Mouse (Mus musculus) thymus, adult 2 months (tissue): Measurements from ENCODE around the gene Ilkap. TPM values are rescaled to one million over a fixed set of nuclear protein-coding genes. Genes with fewer than 3 reads are reported as not detected.

Experiments used
- DNase-seq: peaks from one replicate; pipeline ENCODE4 v3.0.0; 2021
- H3K27ac ChIP-seq: fragments of 200-500 bp; 2 replicates; pipeline ENCODE4 v1.5.1; 2012; ENCODE audit warnings: low read length, control low read depth; ENCODE audit not compliant: control insufficient read depth, insufficient read depth
- H3K27me3 ChIP-seq: fragments of 200-500 bp; 2 replicates; pipeline ENCODE4 v1.6.1; 2012; ENCODE audit warnings: mild to moderate bottlenecking, low read length, moderate library complexity, mixed read lengths; ENCODE audit not compliant: control insufficient read depth, insufficient read depth
- H3K36me3 ChIP-seq: fragments of 200-500 bp; 2 replicates; pipeline ENCODE4 v1.6.1; 2012; ENCODE audit warnings: mild to moderate bottlenecking, low read length, moderate library complexity; ENCODE audit not compliant: control insufficient read depth, insufficient read depth
- H3K4me1 ChIP-seq: fragments of 200-500 bp; replicated peaks from 2 replicates; pipeline ENCODE4 v1.6.1; 2012; ENCODE audit warnings: low read length; ENCODE audit not compliant: control insufficient read depth, insufficient read depth
- H3K4me3 ChIP-seq: fragments of 200-500 bp; 2 replicates; pipeline ENCODE4 v1.5.1; 2012; ENCODE audit warnings: mild to moderate bottlenecking, low read length, control low read depth, moderate library complexity; ENCODE audit not compliant: control insufficient read depth, insufficient read depth
- CTCF ChIP-seq: fragments of 200-500 bp; IDR thresholded peaks from 2 replicates; pipeline ENCODE4 v1.5.1; 2012; ENCODE audit warnings: mild to moderate bottlenecking, control low read depth, low read length, moderate library complexity, borderline replicate concordance; ENCODE audit not compliant: control insufficient read depth, poor library complexity, insufficient read depth; ENCODE audit errors: extremely low read depth
- POLR2A ChIP-seq: fragments of 200-500 bp; IDR thresholded peaks from 2 replicates; pipeline ENCODE4 v1.6.1; 2012; ENCODE audit warnings: mild to moderate bottlenecking, low read length, control low read depth, moderate library complexity; ENCODE audit not compliant: control insufficient read depth, poor library complexity, insufficient read depth; ENCODE audit errors: extremely low read depth
- WGBS: fragments of 180-500 bp; shearing (Covaris S2); methylation state at CpG from one replicate; pipeline ENCODE4 v1.1.7; 2018; 5-methylcytosine and 5-hydroxymethylcytosine counted together
- polyA plus RNA-seq: library from polyadenylated mRNA; depleted of rRNA; stranded (reverse); fragments of >200 nt; gene quantifications from 2 replicates; pipeline ENCODE4 v1.2.3, GENCODE M21; 2012

The Ilkap gene
- polyA plus RNA-seq, 1 experiment, result 104 TPM

DNA sequence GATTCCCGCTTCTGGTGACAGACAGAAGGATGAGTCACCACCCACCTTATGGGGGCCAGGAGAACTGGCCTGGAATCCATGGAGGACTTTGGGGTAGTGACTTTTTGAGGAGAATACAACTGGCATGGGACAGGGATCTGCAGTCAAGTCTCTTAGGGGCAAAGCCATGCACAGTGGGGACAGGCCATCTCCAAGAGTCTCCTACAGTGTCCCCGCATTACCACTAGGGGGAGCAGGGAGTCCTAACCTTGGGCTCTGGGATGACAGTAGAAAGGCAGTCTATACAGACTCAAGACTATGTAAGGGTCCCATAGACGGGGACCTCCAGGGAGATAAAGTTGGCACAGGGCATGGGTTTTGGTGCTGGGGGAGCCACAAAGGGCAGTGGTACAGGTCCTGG is 51.7 kb downstream of the Ilkap start:
- Histone ChIP-seq H3K4me3 (no peak overlapping the region), H3K36me3 (no peaks in the 10 kb centered on the region), H3K27me3 (no peaks in the 10 kb centered on the region; the same call in 1 of the 2 replicates), H3K27ac (no peak overlapping the region), H3K4me1 (peaks cover 15% of the 10 kb centered on the region)
- TF ChIP-seq CTCF (peak; percentile 60; the same call in 1 of the 2 replicates), POLR2A (no peak)
- peak; percentile 67 for DNase-seq
- 38% methylated on average over 3 of the region's 3 CpGs for WGBS

DNA sequence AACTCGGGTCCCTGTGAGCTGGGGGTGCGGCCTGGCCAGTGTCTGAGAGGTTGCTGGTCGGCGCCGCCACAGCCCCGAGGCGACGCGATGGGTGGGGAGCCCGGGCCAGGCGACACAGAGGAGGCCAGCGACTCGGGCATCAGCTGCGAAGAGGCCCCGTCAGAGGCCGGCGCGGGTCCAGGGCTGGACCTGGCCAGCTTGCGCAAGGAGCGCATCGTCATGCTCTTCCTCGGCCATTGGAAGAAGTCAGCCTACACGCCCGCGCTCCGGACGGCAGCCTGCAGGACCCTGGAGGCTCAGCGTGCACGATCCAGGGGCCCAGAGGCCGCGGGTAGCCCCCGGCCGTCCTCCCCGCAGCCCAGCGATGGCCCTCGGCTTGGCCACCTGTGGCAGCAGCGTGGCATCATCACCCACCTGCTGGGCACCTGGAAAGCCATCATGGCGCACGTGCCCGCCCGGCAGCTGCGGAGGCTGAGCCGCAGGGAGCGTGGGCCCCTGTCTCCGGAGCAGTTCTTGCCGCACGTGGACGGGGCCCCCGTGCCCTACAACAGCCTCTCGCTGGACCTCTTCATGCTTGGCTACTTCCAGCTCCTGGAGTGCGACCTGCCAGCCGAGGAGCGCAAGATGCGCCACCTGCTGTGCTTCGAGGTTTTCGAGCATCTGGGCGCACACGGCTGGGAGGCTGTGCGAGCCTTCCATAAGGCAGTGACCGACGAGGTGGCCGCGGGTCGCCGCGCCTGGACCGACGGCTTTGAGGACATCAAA is 53.5 kb downstream of the Ilkap start:
- WGBS, result 7% methylated on average over 68 of the region's 68 CpGs
- Histone ChIP-seq H3K36me3 (no peaks in the 10 kb centered on the region), H3K4me3 (no peak overlapping the region), H3K4me1 (peaks cover 3% of the 10 kb centered on the region), H3K27me3 (no peaks in the 10 kb centered on the region; the same call in 1 of the 2 replicates), H3K27ac (no peak overlapping the region)
- TF ChIP-seq CTCF (no peak), POLR2A (no peak)
- DNase-seq, result no peak

DNA sequence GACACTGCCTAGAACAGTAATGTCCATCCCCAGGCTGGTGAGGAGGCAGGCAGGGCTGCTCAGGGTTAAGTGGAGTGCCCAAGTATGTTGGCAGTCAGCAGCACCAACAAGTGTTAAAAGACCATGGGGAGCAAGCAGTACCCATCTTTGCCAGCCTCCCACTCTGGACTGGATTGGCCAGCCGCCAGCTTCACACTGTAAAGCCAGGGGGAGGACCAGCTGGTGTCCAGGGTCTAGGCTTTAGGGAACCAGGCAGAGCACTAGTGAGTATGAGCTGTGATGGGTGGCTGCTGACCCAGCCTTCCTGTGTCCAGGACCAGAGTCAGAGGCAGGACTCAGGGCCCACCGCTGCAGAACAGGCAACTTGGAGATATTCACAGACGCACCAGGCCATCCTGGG is 54.6 kb downstream of the Ilkap start:
- TF ChIP-seq POLR2A (no peak), CTCF (no peak)
- DNase-seq, result no peak
- Histone ChIP-seq H3K4me1 (peaks cover 3% of the 10 kb centered on the region), H3K4me3 (no peak overlapping the region), H3K27ac (no peak overlapping the region), H3K27me3 (no peaks in the 10 kb centered on the region; the same call in 1 of the 2 replicates), H3K36me3 (no peaks in the 10 kb centered on the region)
- WGBS, result 91% methylated on average over 3 of the region's 3 CpGs

DNA sequence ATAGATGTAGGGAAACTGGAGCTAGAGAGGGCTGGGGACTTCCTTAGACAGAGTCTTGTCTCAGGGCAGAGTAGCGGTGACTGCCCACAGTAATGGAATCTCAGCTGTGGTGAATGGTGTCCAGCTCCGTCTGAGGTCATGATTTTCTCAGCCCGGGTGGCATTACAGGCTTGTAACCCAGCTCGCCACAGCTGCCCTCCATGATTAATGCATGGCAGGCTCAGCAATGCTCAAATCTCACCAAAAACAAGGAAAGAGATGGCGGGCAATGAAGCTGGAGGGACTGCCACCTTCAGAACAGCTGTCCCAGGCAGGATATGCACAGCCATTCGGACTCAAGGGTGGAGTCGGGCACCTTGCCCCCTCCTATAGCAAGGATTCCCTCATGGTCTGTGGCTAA is 61.3 kb downstream of the Ilkap start:
- H3K36me3 ChIP-seq, result no peaks in the 10 kb centered on the region
- H3K27ac ChIP-seq, result no peak overlapping the region
- 81% methylated on average over 7 of the region's 7 CpGs for WGBS
- no peak for TF ChIP-seq POLR2A
- no peak for TF ChIP-seq CTCF
- no peak overlapping the region for H3K4me3 ChIP-seq
- no peak for DNase-seq
- H3K4me1 ChIP-seq, result peaks cover 5% of the 10 kb centered on the region; the same call in 1 of the 2 replicates
- no peaks in the 10 kb centered on the region for H3K27me3 ChIP-seq

DNA sequence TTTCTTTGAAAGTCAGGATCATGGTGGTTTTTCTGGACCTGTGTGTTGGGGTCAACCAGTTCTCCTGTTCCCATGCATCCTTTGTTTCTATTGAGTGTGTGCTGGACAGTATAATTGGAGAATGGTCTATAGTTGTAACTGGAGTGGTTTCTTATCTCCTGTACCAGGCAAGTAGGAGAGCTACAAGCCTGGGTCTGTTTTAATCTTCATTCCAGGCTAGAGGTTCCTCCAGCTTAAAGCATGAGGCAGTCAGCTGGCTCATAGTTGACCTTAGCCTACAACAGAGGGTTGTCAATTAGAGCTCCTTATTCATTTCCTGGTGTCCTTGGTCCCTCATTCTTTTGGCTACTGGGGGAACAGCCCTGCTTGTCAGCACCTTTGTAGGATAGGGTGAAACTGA is 65.0 kb downstream of the Ilkap start:
- no peak overlapping the region for H3K27ac ChIP-seq
- H3K36me3 ChIP-seq, result no peaks in the 10 kb centered on the region
- DNase-seq, result no peak
- no peak overlapping the region for H3K4me3 ChIP-seq
- no peaks in the 10 kb centered on the region for H3K27me3 ChIP-seq
- peaks cover 9% of the 10 kb centered on the region; the same call in 1 of the 2 replicates for H3K4me1 ChIP-seq
- TF ChIP-seq CTCF (no peak), POLR2A (no peak)

DNA sequence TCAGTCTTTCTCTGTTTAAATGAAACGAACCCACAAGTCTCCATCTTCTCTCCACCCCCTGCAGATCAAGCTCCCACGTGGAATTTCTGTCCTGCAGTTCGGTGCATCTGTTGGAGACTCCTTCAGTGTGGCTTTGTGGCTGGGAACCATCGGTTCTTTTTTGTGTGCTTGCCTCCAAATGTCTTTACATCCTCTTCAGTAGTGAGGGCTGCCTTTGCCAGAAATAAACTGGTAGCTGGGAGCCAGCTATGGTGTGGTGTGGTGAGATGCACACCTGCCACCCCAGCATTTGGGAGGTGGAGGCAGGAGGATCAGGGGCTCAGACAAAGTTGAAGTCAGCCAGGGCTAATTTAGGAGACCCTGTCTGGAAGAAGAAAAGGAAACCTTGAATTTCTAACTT is 66.5 kb downstream of the Ilkap start:
- Histone ChIP-seq H3K4me3 (no peak overlapping the region), H3K36me3 (no peaks in the 10 kb centered on the region), H3K27me3 (no peaks in the 10 kb centered on the region), H3K4me1 (peaks cover 9% of the 10 kb centered on the region; the same call in 1 of the 2 replicates), H3K27ac (no peak overlapping the region)
- DNase-seq, result no peak
- 9% methylated on average over 4 of the region's 4 CpGs for WGBS
- TF ChIP-seq CTCF (no peak), POLR2A (no peak)
